Mouse (Mus musculus) neural tube, embryonic 15.5 days (tissue): ENCODE data around the gene Kdm5b. TPM values are rescaled to one million over a fixed set of nuclear protein-coding genes. Genes with fewer than 3 reads are reported as not detected.
A peak's percentile ranks its signal among the peaks of the same experiment; 100 is the strongest.

ENCODE experiments used
- ATAC-seq: fragments of 200-750 bp; cut with Nextera tagmentation; 2 replicates; pipeline ENCODE4 v1.8.0; 2017; ENCODE audit warnings: mild to moderate bottlenecking, moderate TSS enrichment, moderate library complexity; ENCODE audit not compliant: low FRiP score
- H3K27ac ChIP-seq: fragments of 300-500 bp; sonication (generic); replicated peaks from 2 replicates; pipeline ENCODE4 v1.5.1; 2015; ENCODE audit warnings: mild to moderate bottlenecking, inconsistent platforms
- H3K27me3 ChIP-seq: fragments of 300-500 bp; sonication (generic); replicated peaks from 2 replicates; pipeline ENCODE4 v1.6.1; 2015; ENCODE audit warnings: inconsistent platforms
- H3K36me3 ChIP-seq: fragments of 300-500 bp; sonication (generic); 2 replicates; pipeline ENCODE4 v1.6.1; 2015; ENCODE audit warnings: inconsistent platforms
- H3K4me1 ChIP-seq: fragments of 300-500 bp; sonication (generic); 2 replicates; pipeline ENCODE4 v1.6.1; 2015; ENCODE audit warnings: inconsistent platforms
- H3K4me2 ChIP-seq: fragments of 300-500 bp; sonication (generic); 2 replicates; pipeline ENCODE4 v1.6.1; 2015; ENCODE audit warnings: inconsistent platforms, mild to moderate bottlenecking, moderate library complexity
- H3K4me3 ChIP-seq: fragments of 300-500 bp; sonication (generic); replicated peaks from 2 replicates; pipeline ENCODE4 v1.5.1; 2015; ENCODE audit warnings: mild to moderate bottlenecking, inconsistent platforms
- H3K9ac ChIP-seq: fragments of 300-500 bp; sonication (generic); replicated peaks from 2 replicates; pipeline ENCODE4 v1.6.1; 2015; ENCODE audit warnings: mild to moderate bottlenecking, inconsistent platforms
- H3K9me3 ChIP-seq: fragments of 300-500 bp; sonication (generic); replicated peaks from 2 replicates; pipeline ENCODE4 v1.6.1; 2016; ENCODE audit warnings: inconsistent platforms
- WGBS: fragments of 180-500 bp; shearing (Covaris S2); methylation state at CpG from one replicate; pipeline ENCODE4 v1.1.7; 2015; ENCODE audit warnings: mixed read lengths; 5-methylcytosine and 5-hydroxymethylcytosine counted together
- polyA plus RNA-seq: library from polyadenylated mRNA; unstranded; fragments of >200 nt; fragmentation: Nextera tagmentation; extraction: Ambion mirVana; gene quantifications from 2 replicates; pipeline ENCODE4 v1.2.1, GENCODE M21; 2015

Kdm5b gene
- polyA plus RNA-seq, 1 experiment from 2014 or later: 59.5 TPM

GRCm38 (mm10) chr1:134651851-134652398 lies 92.0 kb downstream of the Kdm5b start:
- 15% methylated on average over 4 of the region's 4 CpGs for WGBS
- peak overlapping the region; percentile 65 for H3K27ac ChIP-seq
- peak overlapping the region; percentile 19 for H3K4me2 ChIP-seq
- no peaks in the 10 kb centered on the region for H3K36me3 ChIP-seq
- H3K4me1 ChIP-seq: peaks cover 35% of the 10 kb centered on the region
- H3K9me3 ChIP-seq: no peaks in the 10 kb centered on the region
- peak; percentile 52; the same call in 1 of the 2 replicates for ATAC-seq
- no peak overlapping the region for H3K4me3 ChIP-seq
- H3K27me3 ChIP-seq: peaks cover 19% of the 10 kb centered on the region
- no peak overlapping the region for H3K9ac ChIP-seq

GRCm38 (mm10) chr1:134653603-134654257 lies 93.8 kb downstream of the Kdm5b start:
- H3K27ac ChIP-seq: no peak overlapping the region
- WGBS: 22% methylated on average over 10 of the region's 10 CpGs
- H3K27me3 ChIP-seq: peaks cover 2% of the 10 kb centered on the region
- peaks cover 29% of the 10 kb centered on the region for H3K4me1 ChIP-seq
- H3K4me3 ChIP-seq: no peak overlapping the region
- no peak overlapping the region for H3K4me2 ChIP-seq
- H3K9ac ChIP-seq: no peak overlapping the region
- no peaks in the 10 kb centered on the region for H3K36me3 ChIP-seq
- H3K9me3 ChIP-seq: no peaks in the 10 kb centered on the region
- no peak for ATAC-seq

- 64% methylated on average over 7 of the region's 7 CpGs for WGBS
- Histone ChIP-seq H3K36me3 (no peaks in the 10 kb centered on the region), H3K9me3 (no peaks in the 10 kb centered on the region), H3K27ac (no peak overlapping the region), H3K4me2 (no peak overlapping the region), H3K27me3 (no peaks in the 10 kb centered on the region), H3K9ac (no peak overlapping the region), H3K4me3 (no peak overlapping the region), H3K4me1 (0 out of 2 replicates have a peak, but pooled peaks cover 2% of the 10 kb centered on the region)
- no peak for ATAC-seq
Measured at GRCm38 (mm10) chr1:134658841-134659240, 98.9 kb downstream of the Kdm5b start.

GRCm38 (mm10) chr1:134660163-134660562 lies 100.2 kb downstream of the Kdm5b start:
- Histone ChIP-seq H3K36me3 (no peaks in the 10 kb centered on the region), H3K4me1 (no peaks in the 10 kb centered on the region), H3K27ac (no peak overlapping the region), H3K9me3 (no peaks in the 10 kb centered on the region), H3K4me3 (no peak overlapping the region), H3K27me3 (no peaks in the 10 kb centered on the region), H3K9ac (no peak overlapping the region), H3K4me2 (no peak overlapping the region)
- no peak for ATAC-seq
- 62% methylated on average over 7 of the region's 7 CpGs for WGBS

- 61% methylated on average over 10 of the region's 10 CpGs for WGBS
- Histone ChIP-seq H3K4me2 (no peak overlapping the region), H3K4me3 (no peak overlapping the region), H3K36me3 (no peaks in the 10 kb centered on the region), H3K4me1 (peaks cover 14% of the 10 kb centered on the region), H3K9me3 (no peaks in the 10 kb centered on the region), H3K9ac (no peak overlapping the region), H3K27me3 (no peaks in the 10 kb centered on the region), H3K27ac (peak overlapping the region; percentile 48; the same call in 1 of the 2 replicates)
- ATAC-seq: peak; percentile 65; the same call in 1 of the 2 replicates
Measured at GRCm38 (mm10) chr1:134671234-134672070, 111.5 kb downstream of the Kdm5b start.

- WGBS: 11% methylated on average over 1 of the region's 1 CpGs
- no peaks in the 10 kb centered on the region for H3K27me3 ChIP-seq
Measured at GRCm38 (mm10) chr1:134674312-134674711, 114.3 kb downstream of the Kdm5b start.

GRCm38 (mm10) chr1:134679445-134679844 lies 119.5 kb downstream of the Kdm5b start:
- Histone ChIP-seq H3K27me3 (no peaks in the 10 kb centered on the region), H3K4me1 (peaks cover 23% of the 10 kb centered on the region), H3K4me3 (no peak overlapping the region), H3K27ac (no peak overlapping the region), H3K9ac (no peak overlapping the region), H3K4me2 (no peak overlapping the region), H3K9me3 (no peaks in the 10 kb centered on the region), H3K36me3 (no peaks in the 10 kb centered on the region)
- WGBS: 83% methylated on average over 4 of the region's 4 CpGs
- ATAC-seq: no peak

More at GRCm38 (mm10) chr1:134674312-134674711, 114.3 kb downstream of the Kdm5b start:
- Histone ChIP-seq H3K27ac (no peak overlapping the region), H3K9me3 (no peaks in the 10 kb centered on the region), H3K36me3 (no peaks in the 10 kb centered on the region), H3K9ac (no peak overlapping the region), H3K4me2 (no peak overlapping the region), H3K4me3 (no peak overlapping the region), H3K4me1 (peaks cover 14% of the 10 kb centered on the region)
- no peak for ATAC-seq

- H3K9me3 ChIP-seq: no peaks in the 10 kb centered on the region
- no peak overlapping the region for H3K4me2 ChIP-seq
- H3K9ac ChIP-seq: no peak overlapping the region
- H3K4me3 ChIP-seq: no peak overlapping the region
- peaks cover 21% of the 10 kb centered on the region for H3K4me1 ChIP-seq
- ATAC-seq: no peak
- H3K36me3 ChIP-seq: no peaks in the 10 kb centered on the region
- no peak overlapping the region for H3K27ac ChIP-seq
- WGBS: 15% methylated on average over 5 of the region's 6 CpGs
- no peaks in the 10 kb centered on the region for H3K27me3 ChIP-seq
Measured at GRCm38 (mm10) chr1:134680617-134681016, 120.6 kb downstream of the Kdm5b start.

GRCm38 (mm10) chr1:134682460-134682859 lies 122.5 kb downstream of the Kdm5b start:
- Histone ChIP-seq H3K4me1 (peaks cover 21% of the 10 kb centered on the region), H3K27ac (peak overlapping the region; percentile 71), H3K36me3 (no peaks in the 10 kb centered on the region), H3K27me3 (no peaks in the 10 kb centered on the region), H3K9ac (no peak overlapping the region), H3K9me3 (no peaks in the 10 kb centered on the region), H3K4me3 (no peak overlapping the region), H3K4me2 (0 out of 2 replicates have a peak overlapping the region, but pooled peaks have one; percentile 5)
- peak; percentile 78 for ATAC-seq
- 37% methylated on average over 9 of the region's 9 CpGs for WGBS
